Mouse (Mus musculus): ENCODE measurements around the gene Scube3.

DNA sequence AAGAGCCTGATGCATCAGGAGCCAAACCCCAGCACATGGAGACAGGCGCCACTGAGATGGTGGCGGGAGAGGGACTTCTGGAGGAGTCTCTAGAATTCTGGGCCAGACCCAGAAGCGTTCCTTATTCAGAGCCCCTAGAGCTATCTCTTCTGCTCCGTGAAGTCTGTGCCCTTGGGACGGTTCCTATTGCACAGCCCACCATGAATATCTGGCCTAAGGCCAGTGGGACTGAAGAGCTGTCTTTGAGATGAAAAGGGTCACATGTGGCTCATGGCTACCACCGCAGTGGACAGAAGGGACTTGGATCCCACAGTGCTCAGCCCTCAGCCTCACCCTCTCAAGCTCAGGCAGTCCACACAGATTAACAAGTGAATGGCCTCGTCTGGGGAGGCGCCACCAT is 7.8 kb downstream of the Scube3 start:
- TF ChIP-seq CTCF (IDR thresholded peaks at IDR 0.05; ENCODE audit: borderline replicate concordance, insufficient read depth, low read length) (no peak), POLR2A (IDR thresholded peaks at IDR 0.05; ENCODE audit: low read depth, low read length) (no peak)
